Mouse (Mus musculus): ENCODE measurements around the gene Sp100. TPM values are rescaled to one million over a fixed set of nuclear protein-coding genes. Genes with fewer than 3 reads are reported as not detected.
A peak's percentile ranks its signal among the peaks of the same experiment; 100 is the strongest.
"Not testable (repeated sequence)": the region's sequence is repeated elsewhere in the genome, so short reads cannot be mapped to it uniquely, and the experiment has no call there.

Sp100 gene
- total and polyA plus RNA-seq, 3 experiments, result 13.5 to 21.6 (median 16.9) TPM

DNA sequence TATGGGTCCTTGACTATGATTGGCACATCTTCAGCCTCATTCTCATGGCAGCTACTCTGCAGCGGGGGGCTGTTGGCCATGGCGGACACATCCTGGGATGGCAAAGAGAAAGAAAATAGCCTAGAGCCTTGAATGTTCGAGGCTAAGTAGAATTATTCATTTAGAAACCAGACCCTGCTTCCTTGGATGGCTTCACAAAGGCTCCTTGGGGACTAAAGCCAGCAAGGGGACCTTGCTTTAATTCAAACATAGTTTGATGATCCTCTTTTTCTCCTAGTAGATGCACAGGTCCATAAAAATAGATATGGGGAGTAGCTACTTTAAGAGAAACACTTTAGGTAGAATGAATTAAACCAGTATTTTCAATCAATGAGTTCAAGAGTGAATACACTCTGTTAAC lies 12.9 kb upstream of the Sp100 start:
- 62% methylated on average over 3 of the region's 3 CpGs for WGBS
- H3K9ac ChIP-seq (ENCODE audit: low read depth, low read length); intact Hi-C loops (cut with DNase I): not testable (repeated sequence)

GRCm38 (mm10) chr1:85638144-85638543 lies 11.6 kb upstream of the Sp100 start:
- intact Hi-C loops (cut with DNase I); H3K79me2 ChIP-seq (replicated peaks; ENCODE audit: control insufficient read depth, insufficient read depth, low read length); H3K9ac ChIP-seq (ENCODE audit: low read depth, low read length); H3K4me1 ChIP-seq (ENCODE audit: control insufficient read depth, insufficient read depth, low read length); H3K4me3 ChIP-seq; H3K27ac ChIP-seq; H3K36me3 ChIP-seq (ENCODE audit: control insufficient read depth, insufficient read depth, low read length); H3K27me3 ChIP-seq (ENCODE audit: control insufficient read depth, insufficient read depth, low read length): not testable (repeated sequence)
- WGBS, result 72% methylated on average over 4 of the region's 4 CpGs
- peak in 1 of 2 experiments; percentile 15 for DNase-seq

More for the DNA sequence above, 12.9 kb upstream of the Sp100 start:
- not testable (repeated sequence) for DNase-seq; H3K4me1 ChIP-seq (ENCODE audit: control insufficient read depth, insufficient read depth, low read length); H3K4me3 ChIP-seq; H3K27me3 ChIP-seq (ENCODE audit: control insufficient read depth, insufficient read depth, low read length); H3K79me2 ChIP-seq (replicated peaks; ENCODE audit: control insufficient read depth, insufficient read depth, low read length); H3K36me3 ChIP-seq (ENCODE audit: control insufficient read depth, insufficient read depth, low read length); H3K27ac ChIP-seq

DNA sequence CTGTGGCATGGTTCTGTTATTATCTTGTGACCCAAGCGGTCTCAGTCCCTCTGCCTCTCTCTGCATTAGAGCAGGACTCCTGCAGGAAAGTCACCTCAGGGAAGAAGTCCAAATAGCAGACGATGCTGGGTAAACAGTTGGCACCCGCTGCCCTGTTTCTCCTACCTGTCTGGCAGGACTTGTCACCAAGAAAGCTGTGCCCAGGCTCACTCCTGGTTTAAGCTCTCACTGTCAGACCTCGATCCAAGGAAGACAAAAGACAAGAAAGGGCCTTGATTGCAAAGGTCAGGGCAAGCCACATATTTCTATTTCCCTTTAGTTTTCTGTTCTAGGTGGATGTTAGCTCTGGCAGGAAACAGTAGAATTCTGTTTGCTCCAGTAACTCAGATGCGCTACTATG lies 736 bp downstream of the Sp100 start:
- Histone ChIP-seq H3K9ac (ENCODE audit: low read depth, low read length) (peak overlapping the region; percentile 45; the same call in 1 of the 2 replicates), H3K27ac (peak overlapping the region; percentile 47; the same call in 1 of the 2 replicates)
- H3K4me3 ChIP-seq; H3K4me1 ChIP-seq (ENCODE audit: control insufficient read depth, insufficient read depth, low read length); intact Hi-C loops (cut with DNase I); H3K36me3 ChIP-seq (ENCODE audit: control insufficient read depth, insufficient read depth, low read length); H3K27me3 ChIP-seq (ENCODE audit: control insufficient read depth, insufficient read depth, low read length); H3K79me2 ChIP-seq (replicated peaks; ENCODE audit: control insufficient read depth, insufficient read depth, low read length): not testable (repeated sequence)
- WGBS, result 49% methylated on average over 4 of the region's 5 CpGs
- peak; percentile 20 to 33 for DNase-seq

DNA sequence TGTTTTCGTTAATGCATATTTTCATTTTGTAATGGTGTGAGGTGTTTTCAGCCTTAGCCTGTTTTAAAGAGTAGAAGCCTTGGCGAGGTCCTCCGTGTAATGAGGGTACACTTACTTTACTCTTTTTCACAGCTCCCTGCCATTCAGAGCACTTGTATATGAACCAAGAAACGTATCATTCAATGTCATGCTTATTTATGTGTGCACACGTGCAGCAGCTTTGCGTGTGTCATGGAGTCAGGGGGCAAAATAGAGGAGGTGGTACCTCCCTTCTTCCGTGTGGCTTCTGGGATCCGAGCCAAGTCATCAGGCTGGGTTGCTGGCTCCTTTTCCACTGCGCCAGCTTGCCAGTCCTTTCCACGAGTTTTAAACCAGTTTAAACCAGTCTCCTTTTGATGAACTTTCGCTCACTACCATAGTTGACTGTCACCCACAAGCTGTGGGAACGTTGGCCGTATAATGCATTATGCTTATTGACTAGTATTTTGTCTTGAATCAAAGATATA lies 2.0 kb downstream of the Sp100 start:
- H3K27me3 ChIP-seq (ENCODE audit: control insufficient read depth, insufficient read depth, low read length); H3K79me2 ChIP-seq (replicated peaks; ENCODE audit: control insufficient read depth, insufficient read depth, low read length); H3K36me3 ChIP-seq (ENCODE audit: control insufficient read depth, insufficient read depth, low read length); intact Hi-C loops (cut with DNase I); H3K4me1 ChIP-seq (ENCODE audit: control insufficient read depth, insufficient read depth, low read length): not testable (repeated sequence)
- Histone ChIP-seq H3K9ac (ENCODE audit: low read depth, low read length) (0 out of 2 replicates have a peak overlapping the region, but pooled peaks have one; percentile 16), H3K27ac (peak overlapping the region; percentile 51), H3K4me3 (peak overlapping the region; percentile 32)
- peak; percentile 20 to 35 for DNase-seq
- 55% methylated on average over 13 of the region's 13 CpGs for WGBS

GRCm38 (mm10) chr1:85657211-85657610 lies 7.4 kb downstream of the Sp100 start:
- H3K9ac ChIP-seq (ENCODE audit: low read depth, low read length); H3K4me3 ChIP-seq; H3K36me3 ChIP-seq (ENCODE audit: control insufficient read depth, insufficient read depth, low read length); H3K27ac ChIP-seq; DNase-seq; intact Hi-C loops (cut with DNase I); H3K27me3 ChIP-seq (ENCODE audit: control insufficient read depth, insufficient read depth, low read length); H3K79me2 ChIP-seq (replicated peaks; ENCODE audit: control insufficient read depth, insufficient read depth, low read length); H3K4me1 ChIP-seq (ENCODE audit: control insufficient read depth, insufficient read depth, low read length): not testable (repeated sequence)
- 60% methylated on average over 2 of the region's 2 CpGs for WGBS

DNA sequence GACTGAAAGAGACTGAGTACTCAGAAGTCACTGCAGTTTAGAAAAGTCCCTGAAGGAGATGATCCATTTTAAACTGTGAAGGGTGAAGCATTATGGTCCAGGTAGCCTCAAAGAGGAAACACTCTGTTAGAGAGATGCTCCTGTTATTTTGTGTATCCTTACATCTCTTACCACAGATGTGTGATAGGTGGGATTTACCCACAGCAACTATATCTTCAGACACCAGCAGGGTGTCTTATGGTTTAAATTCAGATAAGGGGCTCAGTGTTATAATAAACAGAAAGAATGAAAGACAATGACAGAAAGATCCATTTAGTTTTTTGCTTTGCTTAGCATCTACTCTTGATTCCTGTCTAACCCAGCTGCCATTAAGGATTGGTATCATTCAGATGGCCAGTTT lies 14.5 kb downstream of the Sp100 start:
- no peaks in the 10 kb centered on the region for H3K27me3 ChIP-seq (ENCODE audit: control insufficient read depth, insufficient read depth, low read length)
- H3K79me2 ChIP-seq (replicated peaks; ENCODE audit: control insufficient read depth, insufficient read depth, low read length), result no peaks in the 10 kb centered on the region
- no peaks in the 10 kb centered on the region for H3K4me1 ChIP-seq (ENCODE audit: control insufficient read depth, insufficient read depth, low read length)
- H3K27ac ChIP-seq, result no peak overlapping the region
- intact Hi-C loops (cut with DNase I), result no loop called here
- H3K9ac ChIP-seq (ENCODE audit: low read depth, low read length), result no peak overlapping the region
- TF ChIP-seq EP300 (IDR thresholded peaks at IDR 0.05; ENCODE audit: insufficient read depth, low read depth, low read length) (no peak), POLR2A (IDR thresholded peaks at IDR 0.05; ENCODE audit: insufficient read depth, low read depth, low read length) (no peak), CTCF (IDR thresholded peaks at IDR 0.05) (no peak)
- DNase-seq, result no peak
- no peak overlapping the region for H3K4me3 ChIP-seq
- H3K36me3 ChIP-seq (ENCODE audit: control insufficient read depth, insufficient read depth, low read length), result peaks cover 7% of the 10 kb centered on the region

- 50% methylated on average over 4 of the region's 4 CpGs for WGBS
- no peak for DNase-seq
Observed at GRCm38 (mm10) chr1:85680226-85680625, 30.4 kb downstream of the Sp100 start.

More at GRCm38 (mm10) chr1:85680226-85680625, 30.4 kb downstream of the Sp100 start:
- intact Hi-C loops (cut with DNase I), result no loop called here
- Histone ChIP-seq H3K4me1 (ENCODE audit: control insufficient read depth, insufficient read depth, low read length) (no peaks in the 10 kb centered on the region), H3K27ac (no peak overlapping the region), H3K9ac (ENCODE audit: low read depth, low read length) (no peak overlapping the region), H3K79me2 (replicated peaks; ENCODE audit: control insufficient read depth, insufficient read depth, low read length) (no peaks in the 10 kb centered on the region), H3K4me3 (no peak overlapping the region), H3K36me3 (ENCODE audit: control insufficient read depth, insufficient read depth, low read length) (no peaks in the 10 kb centered on the region; the same call in 1 of the 2 replicates), H3K27me3 (ENCODE audit: control insufficient read depth, insufficient read depth, low read length) (no peaks in the 10 kb centered on the region)
- TF ChIP-seq EP300 (IDR thresholded peaks at IDR 0.05; ENCODE audit: insufficient read depth, low read depth, low read length), result no peak
- TF ChIP-seq POLR2A (IDR thresholded peaks at IDR 0.05; ENCODE audit: insufficient read depth, low read depth, low read length), result no peak
- TF ChIP-seq CTCF (IDR thresholded peaks at IDR 0.05), result no peak
